ENCODE assay signal across 28 mouse cellular contexts in the genomic region with DNA sequence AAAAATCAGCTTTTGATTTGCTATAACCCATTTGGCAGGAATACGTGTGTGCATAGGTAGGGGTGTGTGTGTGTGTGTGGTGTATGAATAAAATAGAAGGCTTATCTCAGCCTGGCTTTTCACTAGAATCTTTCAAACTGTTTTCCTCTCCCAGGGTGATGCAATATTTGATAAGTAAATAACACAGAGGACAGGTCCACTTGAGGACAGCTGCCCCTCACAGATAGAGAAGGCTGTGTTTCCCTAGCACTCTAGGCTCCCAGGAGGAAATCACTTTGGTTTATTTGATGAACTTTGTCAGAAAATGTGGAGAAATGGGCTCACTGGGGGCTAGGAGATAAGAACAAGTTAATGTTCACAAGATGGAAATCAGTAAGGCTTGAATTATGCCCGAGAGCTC. TPM values are rescaled to one million over a fixed set of nuclear protein-coding genes. Genes with fewer than 3 reads are reported as not detected.
DNase-seq lines count a peak whose midpoint lies in the region; ATAC-seq lines count a peak whose summit lies in the region.
"Had no signal": no experiment of that assay in that cellular context is flagged by ENCODE, and none has a peak within 500 bp of the region (broad histone marks: within the 10 kb centered on the region; RNA-seq: fewer than 3 reads in every experiment).

No protein-coding gene starts in this region.

- H3K36me3 ChIP-seq in kidney, embryonic 16.5 days (ENCODE audit: insufficient read depth, low read length): no peaks in the 10 kb centered on the region
- H3K36me3 ChIP-seq in intestine, embryonic 16.5 days (ENCODE audit: control insufficient read depth, insufficient read depth, low read length): no peaks in the 10 kb centered on the region
- no peaks in the 10 kb centered on the region for H3K36me3 ChIP-seq in liver, embryonic 16.5 days (ENCODE audit: control insufficient read depth, insufficient read depth)
- H3K36me3 ChIP-seq in stomach, embryonic 15.5 days: no peaks in the 10 kb centered on the region
- H3K36me3 ChIP-seq in midbrain, embryonic 11.5 days (ENCODE audit: control insufficient read depth, insufficient read depth, low read length): no peaks in the 10 kb centered on the region
- H3K36me3 ChIP-seq: embryonic facial prominence, embryonic 13.5 days; heart, embryonic 15.5 days; hindbrain, embryonic 15.5 days; midbrain, embryonic 13.5 days; neural tube, embryonic 13.5 days had no signal

- H3K9ac ChIP-seq in kidney, embryonic 16.5 days (replicated peaks; ENCODE audit: low read length): no peak overlapping the region
- no peak overlapping the region for H3K9ac ChIP-seq in intestine, embryonic 16.5 days (ENCODE audit: low read depth, low read length)
- no peak overlapping the region for H3K9ac ChIP-seq in liver, embryonic 16.5 days (ENCODE audit: low read depth, low read length)
- H3K9ac ChIP-seq in stomach, embryonic 15.5 days: no peak overlapping the region
- no peak overlapping the region for H3K9ac ChIP-seq in midbrain, embryonic 11.5 days (ENCODE audit: low read length)
- H3K9ac ChIP-seq: embryonic facial prominence, embryonic 13.5 days; heart, embryonic 15.5 days; hindbrain, embryonic 15.5 days; midbrain, embryonic 13.5 days; neural tube, embryonic 13.5 days had no signal

- no peak for ATAC-seq in kidney, embryonic 16.5 days (ENCODE audit: low FRiP score, low TSS enrichment)
- peak; percentile 97 for ATAC-seq in intestine, embryonic 16.5 days
- peak; percentile 88 for ATAC-seq in liver, embryonic 16.5 days (ENCODE audit: low read depth)
- ATAC-seq in stomach, embryonic 15.5 days (ENCODE audit: insufficient read depth, low FRiP score, low read depth): peak; percentile 86
- no peak for ATAC-seq in midbrain, embryonic 11.5 days (ENCODE audit: low FRiP score)
- ATAC-seq: CD4-positive, CD25-positive, alpha-beta regulatory T cell, adult 4 months; forebrain, embryonic 14.5 days; midbrain, embryonic 13.5 days; Patski had no signal

- no peak overlapping the region for H3K4me2 ChIP-seq in kidney, embryonic 16.5 days (replicated peaks; ENCODE audit: low read depth, low read length)
- no peak overlapping the region for H3K4me2 ChIP-seq in intestine, embryonic 16.5 days (ENCODE audit: low read depth, low read length)
- H3K4me2 ChIP-seq in liver, embryonic 16.5 days (ENCODE audit: low read depth, low read length): no peak overlapping the region; the same call in 1 of the 2 replicates
- H3K4me2 ChIP-seq in stomach, embryonic 15.5 days: no peak overlapping the region
- H3K4me2 ChIP-seq in midbrain, embryonic 11.5 days: no peak overlapping the region
- H3K4me2 ChIP-seq: embryonic facial prominence, embryonic 13.5 days; heart, embryonic 15.5 days; hindbrain, embryonic 15.5 days; midbrain, embryonic 13.5 days; neural tube, embryonic 13.5 days had no signal

- no peaks in the 10 kb centered on the region for H3K27me3 ChIP-seq in kidney, embryonic 16.5 days (ENCODE audit: insufficient read depth, low read length)
- H3K27me3 ChIP-seq in intestine, embryonic 16.5 days (replicated peaks; ENCODE audit: control insufficient read depth, insufficient read depth, low read length): no peaks in the 10 kb centered on the region
- no peaks in the 10 kb centered on the region for H3K27me3 ChIP-seq in liver, embryonic 16.5 days (ENCODE audit: control insufficient read depth, insufficient read depth, low read depth, low read length)
- H3K27me3 ChIP-seq in stomach, embryonic 15.5 days (replicated peaks): no peaks in the 10 kb centered on the region
- H3K27me3 ChIP-seq in midbrain, embryonic 11.5 days (ENCODE audit: control insufficient read depth, insufficient read depth, low read length): no peaks in the 10 kb centered on the region
- H3K27me3 ChIP-seq: embryonic facial prominence, embryonic 13.5 days; heart, embryonic 15.5 days; hindbrain, embryonic 15.5 days; midbrain, embryonic 13.5 days; neural tube, embryonic 13.5 days; Patski had no signal

- H3K4me1 ChIP-seq in kidney, embryonic 16.5 days (ENCODE audit: insufficient read depth, low read length): peaks cover 4% of the 10 kb centered on the region
- H3K4me1 ChIP-seq in intestine, embryonic 16.5 days (ENCODE audit: control insufficient read depth, insufficient read depth, low read length): peaks cover 4% of the 10 kb centered on the region
- peaks cover 2% of the 10 kb centered on the region; the same call in 1 of the 2 replicates for H3K4me1 ChIP-seq in liver, embryonic 16.5 days (ENCODE audit: control insufficient read depth, low read depth, low read length)
- H3K4me1 ChIP-seq in stomach, embryonic 15.5 days: no peaks in the 10 kb centered on the region; the same call in 1 of the 2 replicates
- H3K4me1 ChIP-seq in midbrain, embryonic 11.5 days (ENCODE audit: control insufficient read depth, insufficient read depth, low read length): no peaks in the 10 kb centered on the region
- H3K4me1 ChIP-seq: embryonic facial prominence, embryonic 13.5 days; heart, embryonic 15.5 days; hindbrain, embryonic 15.5 days; midbrain, embryonic 13.5 days; neural tube, embryonic 13.5 days had no signal

- 65% methylated on average over 2 of the region's 2 CpGs for WGBS in kidney, embryonic 16.5 days
- WGBS in intestine, embryonic 16.5 days: 48% methylated on average over 2 of the region's 2 CpGs
- WGBS in liver, embryonic 16.5 days (ENCODE audit: insufficient replicate concordance): 27% methylated on average over 2 of the region's 2 CpGs
- WGBS in stomach, embryonic 15.5 days: 53% methylated on average over 2 of the region's 2 CpGs
- WGBS in midbrain, embryonic 11.5 days: 69% methylated on average over 2 of the region's 2 CpGs

- no peaks in the 10 kb centered on the region for H3K9me3 ChIP-seq in kidney, embryonic 16.5 days (ENCODE audit: low read length)
- no peaks in the 10 kb centered on the region for H3K9me3 ChIP-seq in intestine, embryonic 16.5 days (ENCODE audit: control insufficient read depth, low read length)
- no peaks in the 10 kb centered on the region for H3K9me3 ChIP-seq in liver, embryonic 16.5 days (replicated peaks; ENCODE audit: control insufficient read depth, low read length)
- H3K9me3 ChIP-seq in stomach, embryonic 15.5 days: no peaks in the 10 kb centered on the region
- H3K9me3 ChIP-seq in midbrain, embryonic 11.5 days (ENCODE audit: control insufficient read depth, low read length): no peaks in the 10 kb centered on the region
- H3K9me3 ChIP-seq: embryonic facial prominence, embryonic 13.5 days; heart, embryonic 15.5 days; hindbrain, embryonic 15.5 days; midbrain, embryonic 13.5 days; neural tube, embryonic 13.5 days had no signal

- H3K4me3 ChIP-seq in kidney, embryonic 16.5 days (ENCODE audit: low read length): no peak overlapping the region
- H3K4me3 ChIP-seq in intestine, embryonic 16.5 days (ENCODE audit: low read length): no peak overlapping the region
- H3K4me3 ChIP-seq in liver, embryonic 16.5 days (ENCODE audit: low read depth, low read length): no peak overlapping the region
- H3K4me3 ChIP-seq in stomach, embryonic 15.5 days (replicated peaks): no peak overlapping the region
- no peak overlapping the region for H3K4me3 ChIP-seq in midbrain, embryonic 11.5 days (ENCODE audit: low read depth, low read length)
- H3K4me3 ChIP-seq: embryonic facial prominence, embryonic 13.5 days; heart, adult 2 months; heart, embryonic 15.5 days; hindbrain, embryonic 15.5 days; midbrain, embryonic 13.5 days; neural tube, embryonic 13.5 days had no signal

- H3K27ac ChIP-seq in kidney, embryonic 16.5 days (ENCODE audit: low read length): no peak overlapping the region
- H3K27ac ChIP-seq in intestine, embryonic 16.5 days (ENCODE audit: low read length): peak overlapping the region; percentile 74
- peak overlapping the region; percentile 60 for H3K27ac ChIP-seq in liver, embryonic 16.5 days (ENCODE audit: low read length)
- H3K27ac ChIP-seq in stomach, embryonic 15.5 days: peak overlapping the region; percentile 59; the same call in 1 of the 2 replicates
- H3K27ac ChIP-seq in midbrain, embryonic 11.5 days (ENCODE audit: low read depth, low read length): no peak overlapping the region
- H3K27ac ChIP-seq: embryonic facial prominence, embryonic 13.5 days; heart, adult 2 months; heart, embryonic 15.5 days; hindbrain, embryonic 15.5 days; macrophage; midbrain, embryonic 13.5 days; neural tube, embryonic 13.5 days had no signal

- DNase-seq in kidney, adult 18-20 months: peak; percentile 2
- DNase-seq in midbrain, embryonic 11.5 days (ENCODE audit: low spot score, missing footprints): no peak
- no peak for DNase-seq in c-Kit-positive CD71-positive TER-119-positive erythroid progenitor cells, embryonic 14.5 days (ENCODE audit: low spot score)
- DNase-seq in ovary, postnatal 36 days (ENCODE audit: low spot score): no peak
- DNase-seq: adrenal gland, postnatal 10 days; cerebellum, adult 11 months; cerebellum, postnatal 14 days; gastrocnemius, postnatal 25 days; heart, adult 2 months; heart, postnatal 4 days; kidney, adult 2 months; kidney, postnatal 14 days; left cerebral cortex, postnatal 4 days; right cerebral cortex, postnatal 25 days; thymus, postnatal 14 days had no signal

RNA-seq across cellular contexts. Expression of a gene that starts 35.0 kb away (rescaled TPM):
- polyA plus RNA-seq in kidney, embryonic 16.5 days (2015; fragmentation: Nextera tagmentation; extraction: Ambion mirVana): 17.9 and 19.1 TPM in 2 replicates
- 8.1 and 8.3 TPM in 2 replicates for polyA plus RNA-seq in intestine, embryonic 16.5 days (2015; fragmentation: Nextera tagmentation; extraction: Ambion mirVana)
- 15.3 and 16.5 TPM in 2 replicates for polyA plus RNA-seq in liver, embryonic 16.5 days (2015; fragmentation: Nextera tagmentation; extraction: Ambion mirVana)
- polyA plus RNA-seq in stomach, embryonic 15.5 days (2015; fragmentation: Nextera tagmentation; extraction: Ambion mirVana): 5.5 and 6.8 TPM in 2 replicates
- 2.7 and 3.0 TPM in 2 replicates for polyA plus RNA-seq in midbrain, embryonic 11.5 days (2014; fragmentation: Nextera tagmentation; extraction: Ambion mirVana)
- polyA plus RNA-seq: CD4-positive, CD25-positive, alpha-beta regulatory T cell, adult 4 months; macrophage had no signal

Comparison
In these comparisons a context has a peak if more than half of its experiments do, and no peak if none do; other contexts are left out.
1. ATAC-seq: peak in intestine, embryonic 16.5 days (single experiment), liver, embryonic 16.5 days (single experiment) and stomach, embryonic 15.5 days (single experiment); none in kidney, embryonic 16.5 days (single experiment) and midbrain, embryonic 11.5 days (single experiment).
2. H3K27ac ChIP-seq: peak in intestine, embryonic 16.5 days (single experiment), liver, embryonic 16.5 days (single experiment) and stomach, embryonic 15.5 days (single experiment); none in kidney, embryonic 16.5 days (single experiment) and midbrain, embryonic 11.5 days (single experiment).